Mouse (Mus musculus) midbrain, embryonic 14.5 days (tissue): ENCODE results near the gene Col11a2. TPM values are rescaled to one million over a fixed set of nuclear protein-coding genes. Genes with fewer than 3 reads are reported as not detected.

Experiments
- ATAC-seq: fragments of 200-750 bp; cut with Nextera tagmentation; 2 replicates; pipeline ENCODE4 v1.8.0; 2017; ENCODE audit warnings: moderate number of reproducible peaks, moderate library complexity; ENCODE audit not compliant: low FRiP score, low TSS enrichment
- DNase-seq: peaks from one replicate; pipeline ENCODE4 v3.0.0-alpha.2; 2015
- H3K27ac ChIP-seq: fragments of 300-500 bp; sonication (generic); replicated peaks from 2 replicates; pipeline ENCODE4 v1.5.1; 2014; ENCODE audit warnings: mild to moderate bottlenecking, low read depth, low read length, moderate library complexity
- H3K27me3 ChIP-seq: fragments of 300-500 bp; sonication (generic); 2 replicates; pipeline ENCODE4 v1.6.1; 2014; ENCODE audit warnings: low read length, control low read depth, mixed read lengths; ENCODE audit not compliant: control insufficient read depth, insufficient read depth
- H3K36me3 ChIP-seq: fragments of 300-500 bp; sonication (generic); 2 replicates; pipeline ENCODE4 v1.6.1; 2014; ENCODE audit warnings: low read length, control low read depth; ENCODE audit not compliant: control insufficient read depth, insufficient read depth
- H3K4me1 ChIP-seq: fragments of 300-500 bp; sonication (generic); 2 replicates; pipeline ENCODE4 v1.6.1; 2014; ENCODE audit warnings: mild to moderate bottlenecking, antibody characterized with exemption, low read length, control low read depth; ENCODE audit not compliant: control insufficient read depth, insufficient read depth
- H3K4me2 ChIP-seq: fragments of 300-500 bp; sonication (generic); 2 replicates; pipeline ENCODE4 v1.6.1; 2014; ENCODE audit warnings: mild to moderate bottlenecking, low read length, moderate library complexity
- H3K4me3 ChIP-seq: fragments of 300-500 bp; sonication (generic); replicated peaks from 2 replicates; pipeline ENCODE4 v1.5.1; 2014; ENCODE audit warnings: low read depth, low read length
- H3K9ac ChIP-seq: fragments of 300-500 bp; sonication (generic); replicated peaks from 2 replicates; pipeline ENCODE4 v1.6.1; 2014; ENCODE audit warnings: mild to moderate bottlenecking, low read length, moderate library complexity
- H3K9me3 ChIP-seq: fragments of 300-500 bp; sonication (generic); 2 replicates; pipeline ENCODE4 v1.6.1; 2016; ENCODE audit warnings: low read length, control low read depth, mixed read lengths; ENCODE audit not compliant: control insufficient read depth
- WGBS: fragments of 180-500 bp; shearing (Covaris S2); extraction: QIAGEN DNeasy Blood & Tissue Kit; methylation state at CpG from one replicate; pipeline ENCODE4 v1.1.7; 2014; 5-methylcytosine and 5-hydroxymethylcytosine counted together
- polyA plus RNA-seq: library from polyadenylated mRNA; unstranded; fragments of >200 nt; fragmentation: Nextera tagmentation; extraction: Ambion mirVana; gene quantifications from 2 replicates; pipeline ENCODE4 v1.2.1, GENCODE M21; 2014

Col11a2 gene
- polyA plus RNA-seq, 1 experiment from 2014 or later = 2.4 TPM

- H3K27me3 ChIP-seq = no peaks in the 10 kb centered on the region
- peaks cover 42% of the 10 kb centered on the region for H3K4me1 ChIP-seq
- H3K36me3 ChIP-seq = peaks cover 37% of the 10 kb centered on the region
- H3K27ac ChIP-seq = peak within 1 kb of the TSS; percentile 99
- ATAC-seq = peak; percentile 78
- peak within 1 kb of the TSS; percentile 93 for H3K9ac ChIP-seq
- H3K9me3 ChIP-seq = no peaks in the 10 kb centered on the region
- 0% methylated on average over 56 of the region's 58 CpGs for WGBS
- peak within 1 kb of the TSS; percentile 92 for H3K4me2 ChIP-seq
- DNase-seq = peak; percentile 96
- peak within 1 kb of the TSS; percentile 88 for H3K4me3 ChIP-seq
Measured at GRCm38 (mm10) chr17:34024317-34024821, 14.9 kb upstream of the Col11a2 start, which contains the start of gene Ring1. Gene Ring1, minus strand, starts transcription at chr17:34024680.

- DNase-seq (peak; percentile 74), ATAC-seq (peak; percentile 15)
- Histone ChIP-seq H3K9ac (peak overlapping the region; percentile 93), H3K9me3 (no peaks in the 10 kb centered on the region), H3K36me3 (peaks cover 45% of the 10 kb centered on the region), H3K27ac (peak overlapping the region; percentile 99), H3K4me2 (peak overlapping the region; percentile 92), H3K4me1 (peaks cover 47% of the 10 kb centered on the region), H3K4me3 (peak overlapping the region; percentile 88), H3K27me3 (no peaks in the 10 kb centered on the region)
- under 1% methylated on average over 57 of the region's 57 CpGs for WGBS
Measured at GRCm38 (mm10) chr17:34024861-34025755, 14.1 kb upstream of the Col11a2 start.

DNA sequence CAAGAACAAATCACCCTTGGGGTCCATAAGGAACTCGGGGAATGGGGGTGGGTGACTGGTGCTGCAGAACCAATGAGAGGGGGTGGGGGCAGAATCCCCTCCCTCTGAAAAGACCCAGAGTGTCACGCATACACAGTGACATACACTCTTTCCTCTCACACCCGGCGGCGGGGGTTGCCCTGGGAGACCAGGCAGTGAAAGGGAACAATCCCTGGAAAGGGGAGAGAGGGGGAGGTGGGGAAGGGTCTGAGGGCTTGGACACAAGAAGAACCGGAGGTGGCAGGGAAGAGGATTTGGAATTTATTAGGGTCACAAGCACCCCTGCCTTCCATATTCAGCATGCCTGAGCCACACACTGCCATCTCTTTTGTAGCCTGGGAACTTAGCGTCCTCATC is 13.5 kb upstream of the Col11a2 start:
- peak; percentile 31 for ATAC-seq
- peaks cover 54% of the 10 kb centered on the region for H3K4me1 ChIP-seq
- peak overlapping the region; percentile 92 for H3K4me2 ChIP-seq
- 5% methylated on average over 7 of the region's 7 CpGs for WGBS
- peak; percentile 85 for DNase-seq
- no peaks in the 10 kb centered on the region for H3K27me3 ChIP-seq
- H3K4me3 ChIP-seq = peak overlapping the region; percentile 88
- peaks cover 45% of the 10 kb centered on the region for H3K36me3 ChIP-seq
- peak overlapping the region; percentile 99 for H3K27ac ChIP-seq
- H3K9ac ChIP-seq = peak overlapping the region; percentile 93
- H3K9me3 ChIP-seq = no peaks in the 10 kb centered on the region

- Histone ChIP-seq H3K27me3 (no peaks in the 10 kb centered on the region), H3K9ac (no peak overlapping the region; the same call in 1 of the 2 replicates), H3K4me1 (peaks cover 54% of the 10 kb centered on the region), H3K4me3 (peak overlapping the region; percentile 88), H3K36me3 (peaks cover 40% of the 10 kb centered on the region), H3K9me3 (no peaks in the 10 kb centered on the region), H3K27ac (peak overlapping the region; percentile 99), H3K4me2 (peak overlapping the region; percentile 92)
- DNase-seq (no peak), ATAC-seq (no peak)
- WGBS = 3% methylated on average over 2 of the region's 2 CpGs
Measured at GRCm38 (mm10) chr17:34026221-34026620, 13.0 kb upstream of the Col11a2 start.

DNA sequence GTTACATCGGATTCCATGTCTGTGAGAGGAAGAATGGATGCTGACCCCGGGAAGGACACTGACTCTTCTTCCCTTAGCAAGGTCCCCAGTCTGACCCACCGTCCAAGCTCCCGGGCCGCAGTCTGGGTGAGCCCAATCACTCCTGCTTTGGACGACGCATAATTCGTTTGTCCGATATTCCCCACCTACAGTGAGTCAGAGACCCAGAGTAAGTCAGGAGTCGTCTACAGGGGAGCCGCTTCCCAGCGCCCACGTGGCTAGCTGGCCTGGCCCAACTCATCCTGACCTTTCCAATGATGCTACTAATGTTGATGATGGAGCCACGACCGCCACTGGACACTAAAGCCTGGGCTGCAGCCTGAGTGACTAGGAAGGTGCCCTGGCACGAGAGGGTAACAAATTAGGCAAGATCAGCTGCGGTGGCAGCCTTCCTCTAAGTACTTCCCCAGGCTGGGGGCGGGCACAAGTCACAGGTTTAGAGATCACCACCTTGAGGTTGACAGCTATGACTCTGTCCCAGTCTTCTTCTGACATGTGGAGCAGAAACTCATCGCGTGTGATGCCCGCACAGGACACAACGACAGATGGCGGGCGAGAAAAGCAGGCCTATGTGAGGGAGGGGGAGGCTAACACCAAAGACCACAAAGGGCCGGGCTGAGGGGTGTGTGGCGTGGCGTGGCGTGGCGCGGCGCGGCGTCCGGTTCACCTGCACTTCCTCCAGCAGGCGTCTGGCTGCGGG is 12.2 kb upstream of the Col11a2 start:
- ATAC-seq (no peak), DNase-seq (no peak)
- Histone ChIP-seq H3K4me1 (peaks cover 54% of the 10 kb centered on the region), H3K9ac (peak overlapping the region; percentile 65), H3K4me2 (peak overlapping the region; percentile 92), H3K4me3 (peak overlapping the region; percentile 88), H3K27ac (peak overlapping the region; percentile 99), H3K36me3 (peaks cover 32% of the 10 kb centered on the region), H3K27me3 (no peaks in the 10 kb centered on the region), H3K9me3 (no peaks in the 10 kb centered on the region)
- WGBS = 1% methylated on average over 36 of the region's 36 CpGs

- DNase-seq (peak; percentile 96), ATAC-seq (peak; percentile 72)
- Histone ChIP-seq H3K9me3 (no peaks in the 10 kb centered on the region), H3K4me2 (peak within 1 kb of the TSS; percentile 92), H3K9ac (peak within 1 kb of the TSS; percentile 65), H3K4me1 (peaks cover 56% of the 10 kb centered on the region), H3K4me3 (peak within 1 kb of the TSS; percentile 88), H3K27me3 (no peaks in the 10 kb centered on the region), H3K36me3 (peaks cover 26% of the 10 kb centered on the region), H3K27ac (peak within 1 kb of the TSS; percentile 99)
- WGBS = under 1% methylated on average over 49 of the region's 49 CpGs
Measured at GRCm38 (mm10) chr17:34027656-34028223, 11.5 kb upstream of the Col11a2 start, which contains the start of gene H2-Ke6. Gene H2-Ke6, minus strand, starts transcription at chr17:34028060.

DNA sequence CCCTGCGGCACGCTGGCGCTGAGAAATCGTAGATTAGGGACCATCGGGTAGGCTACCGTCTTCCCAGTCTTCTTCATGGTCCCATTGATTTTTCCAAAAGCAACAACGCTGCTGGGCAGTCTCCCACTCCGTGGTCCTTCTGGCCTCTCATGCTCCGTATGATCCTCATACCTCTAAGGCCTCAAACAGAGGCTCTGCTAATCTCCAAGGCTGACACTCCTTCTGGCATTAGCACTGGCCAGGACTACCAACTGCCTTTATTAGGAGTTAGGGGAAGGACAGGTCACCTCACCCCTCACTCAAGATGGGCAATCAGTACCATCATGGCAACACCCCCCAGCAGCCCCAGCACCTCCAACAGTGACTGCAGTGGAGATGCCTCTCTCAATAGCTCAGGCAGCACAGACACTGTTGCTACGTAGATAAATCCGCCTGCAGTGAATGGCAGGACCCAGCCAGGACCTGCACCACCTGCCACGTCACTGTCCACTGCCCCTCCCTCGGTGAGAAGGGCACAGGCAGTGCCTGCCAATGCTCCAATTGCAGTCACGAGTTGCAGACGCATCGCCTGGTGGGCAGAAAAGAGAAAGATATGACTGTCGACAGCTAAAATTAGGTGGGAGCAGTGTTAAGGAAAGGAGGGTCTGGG is 10.6 kb upstream of the Col11a2 start:
- peaks cover 60% of the 10 kb centered on the region for H3K4me1 ChIP-seq

More for the DNA sequence above, 10.6 kb upstream of the Col11a2 start:
- Histone ChIP-seq H3K9me3 (no peaks in the 10 kb centered on the region), H3K4me3 (peak overlapping the region; percentile 88), H3K27me3 (no peaks in the 10 kb centered on the region), H3K9ac (no peak overlapping the region; the same call in 1 of the 2 replicates), H3K36me3 (peaks cover 21% of the 10 kb centered on the region), H3K27ac (peak overlapping the region; percentile 99), H3K4me2 (peak overlapping the region; percentile 92)
- WGBS = 33% methylated on average over 17 of the region's 17 CpGs
- DNase-seq (no peak), ATAC-seq (no peak)
